Mouse (Mus musculus): ENCODE measurements around the gene Mlxip.

The Mlxip gene

DNA sequence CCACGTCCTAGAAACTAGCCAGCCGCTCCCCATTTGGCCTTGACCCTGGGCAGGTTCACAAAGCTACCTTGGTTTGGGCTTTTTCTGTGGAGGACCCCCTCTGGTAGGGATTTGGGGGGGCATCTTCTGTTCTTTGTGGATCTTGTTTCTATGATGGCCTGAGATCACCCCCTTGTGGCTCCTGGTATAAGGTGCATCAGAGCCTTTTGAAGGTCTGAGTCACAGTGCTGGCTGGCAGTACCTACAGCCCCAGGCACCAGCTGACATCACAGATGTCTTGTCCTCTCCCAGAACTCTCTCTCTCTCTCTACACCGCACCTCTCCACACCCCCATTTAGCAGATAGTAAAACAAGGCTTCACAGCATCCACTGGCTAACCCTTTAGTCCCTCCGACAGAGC, 105.1 kb downstream of the Mlxip start:
- in situ Hi-C loops (cut with MboI, MseI): loop anchor here (5.0 to 25.0 kb wide), 3 partner anchors 57 to 1263 kb away; no protein-coding TSS in a partner anchor

GRCm38 (mm10) chr5:123501973-123502372, 107.4 kb downstream of the Mlxip start:
- in situ Hi-C loops (cut with MboI, MseI): no loop called here

Data from T-helper 2 cell (primary cell).